Mouse (Mus musculus) CD4-positive helper T cell, adult 2 months (primary cell): ENCODE measurements around the gene Galp.
"Not testable (repeated sequence)": the region's sequence is repeated elsewhere in the genome, so short reads cannot be mapped to it uniquely, and the experiment has no call there.

Experiments used
- DNase-seq: peaks from one replicate; pipeline ENCODE4 v3.0.0-alpha.2; 2012; ENCODE audit warnings: low read depth, missing footprints, low spot score

The Galp gene

GRCm38 (mm10) chr7:6254451-6254850, 57.6 kb downstream of the Galp start:
- DNase-seq = no peak

DNA sequence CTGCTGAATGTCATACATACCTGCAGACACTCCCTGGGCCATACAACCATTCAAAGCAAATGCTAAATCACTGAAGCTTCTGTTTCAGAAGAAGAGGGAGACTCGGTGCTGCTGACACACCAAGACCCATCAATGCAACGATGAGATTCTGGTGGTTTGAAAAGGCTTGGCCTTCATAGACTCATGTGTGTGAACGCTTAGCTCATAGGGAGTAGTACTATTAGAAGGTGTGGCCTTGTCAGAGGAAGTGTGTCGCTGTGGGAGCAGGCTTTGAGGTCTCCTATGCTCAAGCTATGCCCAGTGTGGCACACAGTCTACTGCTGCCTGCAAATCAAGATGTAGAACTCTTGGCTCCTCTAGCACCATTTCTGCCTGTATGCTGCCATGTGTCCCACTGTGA, 60.5 kb downstream of the Galp start:
- no peak for DNase-seq

- no peak for DNase-seq
Measured at GRCm38 (mm10) chr7:6258232-6259220, 61.6 kb downstream of the Galp start.

DNA sequence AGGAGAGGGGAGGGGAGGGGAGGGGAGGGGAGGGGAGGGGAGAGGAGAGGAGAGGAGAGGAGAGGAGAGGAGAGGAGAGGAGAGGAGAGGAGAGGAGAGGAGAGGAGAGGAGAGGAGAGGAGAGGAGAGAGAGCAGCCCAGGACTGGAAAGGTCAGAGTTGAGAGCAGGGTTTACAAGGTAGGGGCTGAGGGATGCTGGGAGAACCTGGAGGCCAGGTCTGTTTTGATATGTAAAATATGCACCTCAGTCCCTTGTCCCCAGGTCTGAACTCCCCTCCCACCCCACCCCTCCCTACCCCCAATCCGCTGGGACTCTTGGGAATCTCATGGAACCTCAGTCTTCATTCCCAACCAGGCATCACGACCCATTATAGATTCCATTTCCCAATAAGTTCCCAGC, 63.1 kb downstream of the Galp start:
- DNase-seq = not testable (repeated sequence)

DNA sequence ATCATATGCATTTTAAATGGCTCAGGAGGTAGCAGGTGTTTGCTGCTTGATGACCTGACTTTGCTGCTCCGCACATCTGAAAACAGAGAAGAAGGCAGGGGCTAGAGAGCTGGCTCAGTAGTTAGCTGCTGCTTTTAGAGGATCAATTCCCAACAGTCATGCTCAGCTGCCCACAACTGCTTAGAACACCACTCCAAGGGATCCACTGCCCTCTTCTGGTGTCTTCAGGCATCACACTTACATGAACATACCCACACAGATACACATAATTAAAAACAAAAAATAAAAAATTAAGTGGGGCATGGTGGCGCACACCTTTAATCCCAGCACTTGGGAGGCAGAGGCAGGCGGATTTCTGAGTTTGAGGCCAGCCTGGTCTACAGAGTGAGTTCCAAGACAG, 65.2 kb downstream of the Galp start:
- DNase-seq = no peak

DNA sequence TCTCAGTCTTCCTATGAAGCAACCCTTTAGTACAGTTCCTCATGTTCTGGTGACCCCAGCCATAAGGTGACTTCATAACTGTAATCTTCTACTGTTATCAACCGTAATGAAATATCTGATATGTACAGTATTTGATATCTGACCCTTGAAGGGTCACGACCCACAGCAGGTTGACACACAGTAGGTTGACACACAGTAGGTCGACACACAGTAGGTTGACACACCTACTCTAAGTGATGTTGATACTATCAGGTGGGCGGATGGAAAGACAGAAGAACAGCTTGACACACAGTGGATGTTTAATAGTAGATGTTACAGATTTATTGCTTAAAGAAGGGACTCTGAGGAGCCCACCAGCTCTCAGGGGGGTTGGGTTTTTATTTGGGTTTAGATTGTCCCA, 66.1 kb downstream of the Galp start:
- no peak for DNase-seq

DNA sequence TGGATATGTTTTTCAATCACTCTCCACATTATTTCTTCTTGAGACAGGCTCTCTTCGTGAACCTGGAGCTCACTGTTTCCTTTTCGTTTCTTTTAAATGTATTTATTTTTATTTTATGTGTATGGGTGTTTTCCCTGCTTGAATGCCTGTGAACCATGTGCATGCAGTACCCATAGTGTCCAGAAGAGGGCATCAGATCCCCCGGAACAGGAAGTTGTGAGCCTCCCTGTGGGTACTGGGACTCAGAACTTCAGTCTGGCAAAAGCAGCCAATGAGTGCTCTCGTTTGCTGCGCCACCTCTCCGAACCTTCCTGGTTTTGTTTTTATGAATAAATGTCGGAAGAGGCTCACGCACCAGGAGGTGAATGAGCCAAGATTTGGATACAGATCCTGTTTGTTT, 68.8 kb downstream of the Galp start:
- peak; percentile 55 for DNase-seq
